Mouse (Mus musculus) heart, embryonic 13.5 days (tissue): Measurements from ENCODE around the gene Axin2. TPM values are rescaled to one million over a fixed set of nuclear protein-coding genes. Genes with fewer than 3 reads are reported as not detected.
A peak's percentile ranks its signal among the peaks of the same experiment; 100 is the strongest.

ENCODE experiments used
- ATAC-seq: fragments of 200-750 bp; cut with Nextera tagmentation; 2 replicates; pipeline ENCODE4 v1.8.0; 2017; ENCODE audit warnings: moderate TSS enrichment; ENCODE audit not compliant: insufficient number of reproducible peaks, low FRiP score, low TSS enrichment; ENCODE audit errors: extremely low read depth
- H3K27ac ChIP-seq: fragments of 300-500 bp; sonication (generic); replicated peaks from 2 replicates; pipeline ENCODE4 v1.5.1; 2015; ENCODE audit warnings: moderate library complexity, mild to moderate bottlenecking, inconsistent platforms
- H3K27me3 ChIP-seq: fragments of 300-500 bp; sonication (generic); replicated peaks from 2 replicates; pipeline ENCODE4 v1.6.1; 2015; ENCODE audit warnings: mild to moderate bottlenecking, inconsistent platforms
- H3K36me3 ChIP-seq: fragments of 300-500 bp; sonication (generic); 2 replicates; pipeline ENCODE4 v1.6.1; 2015; ENCODE audit warnings: mild to moderate bottlenecking, inconsistent platforms
- H3K4me1 ChIP-seq: fragments of 300-500 bp; sonication (generic); 2 replicates; pipeline ENCODE4 v1.6.1; 2015; ENCODE audit warnings: inconsistent platforms
- H3K4me2 ChIP-seq: fragments of 300-500 bp; sonication (generic); 2 replicates; pipeline ENCODE4 v1.6.1; 2015; ENCODE audit warnings: inconsistent platforms, mild to moderate bottlenecking, moderate library complexity
- H3K4me3 ChIP-seq: fragments of 300-500 bp; sonication (generic); 2 replicates; pipeline ENCODE4 v1.5.1; 2015; ENCODE audit warnings: moderate library complexity, mild to moderate bottlenecking, inconsistent platforms
- H3K9ac ChIP-seq: fragments of 300-500 bp; sonication (generic); 2 replicates; pipeline ENCODE4 v1.6.1; 2015; ENCODE audit warnings: inconsistent platforms, mild to moderate bottlenecking, moderate library complexity
- H3K9me3 ChIP-seq: fragments of 300-500 bp; sonication (generic); 2 replicates; pipeline ENCODE4 v1.6.1; 2016; ENCODE audit warnings: inconsistent platforms
- WGBS: fragments of 180-500 bp; shearing (Covaris S2); methylation state at CpG from one replicate; pipeline ENCODE4 v1.1.7; 2015; ENCODE audit warnings: mixed read lengths; 5-methylcytosine and 5-hydroxymethylcytosine counted together
- polyA plus RNA-seq: library from polyadenylated mRNA; unstranded; fragments of >200 nt; fragmentation: Nextera tagmentation; extraction: Ambion mirVana; gene quantifications from 2 replicates; pipeline ENCODE4 v1.2.1, GENCODE M21; 2015

Gene Axin2
- polyA plus RNA-seq, 1 experiment from 2014 or later: 2.0 TPM

- Histone ChIP-seq H3K27ac (peak overlapping the region; percentile 24; the same call in 1 of the 2 replicates), H3K4me1 (peaks cover 22% of the 10 kb centered on the region)
- WGBS: 78% methylated on average over 8 of the region's 8 CpGs
These were observed 60.9 kb downstream of the Axin2 start for GRCm38 (mm10) chr11:108981012-108981411.

GRCm38 (mm10) chr11:108983409-108984064 lies 63.4 kb downstream of the Axin2 start:
- no peaks in the 10 kb centered on the region for H3K36me3 ChIP-seq
- H3K4me2 ChIP-seq: no peak overlapping the region
- 0 out of 2 replicates have a peak, but pooled peaks cover 3% of the 10 kb centered on the region for H3K9me3 ChIP-seq
- no peak for ATAC-seq
- peaks cover 12% of the 10 kb centered on the region; the same call in 1 of the 2 replicates for H3K27me3 ChIP-seq
- no peak overlapping the region for H3K27ac ChIP-seq
- no peak overlapping the region for H3K4me3 ChIP-seq
- no peak overlapping the region for H3K9ac ChIP-seq
- WGBS: 74% methylated on average over 7 of the region's 7 CpGs
- peaks cover 22% of the 10 kb centered on the region for H3K4me1 ChIP-seq

More at GRCm38 (mm10) chr11:108981012-108981411, 60.9 kb downstream of the Axin2 start:
- H3K9ac ChIP-seq: no peak overlapping the region
- no peak overlapping the region for H3K4me2 ChIP-seq
- 0 out of 2 replicates have a peak, but pooled peaks cover 3% of the 10 kb centered on the region for H3K9me3 ChIP-seq
- H3K4me3 ChIP-seq: no peak overlapping the region
- no peaks in the 10 kb centered on the region for H3K36me3 ChIP-seq
- H3K27me3 ChIP-seq: peaks cover 14% of the 10 kb centered on the region
- ATAC-seq: no peak

GRCm38 (mm10) chr11:108984711-108985419 lies 64.7 kb downstream of the Axin2 start:
- Histone ChIP-seq H3K9ac (no peak overlapping the region), H3K27ac (no peak overlapping the region), H3K4me3 (no peak overlapping the region), H3K4me2 (no peak overlapping the region), H3K4me1 (peaks cover 26% of the 10 kb centered on the region), H3K9me3 (0 out of 2 replicates have a peak, but pooled peaks cover 2% of the 10 kb centered on the region), H3K36me3 (no peaks in the 10 kb centered on the region), H3K27me3 (peaks cover 12% of the 10 kb centered on the region; the same call in 1 of the 2 replicates)
- no peak for ATAC-seq
- 63% methylated on average over 5 of the region's 5 CpGs for WGBS

GRCm38 (mm10) chr11:108985836-108986235 lies 65.7 kb downstream of the Axin2 start:
- 63% methylated on average over 7 of the region's 7 CpGs for WGBS
- ATAC-seq: no peak
- no peaks in the 10 kb centered on the region for H3K9me3 ChIP-seq
- 0 out of 2 replicates have a peak overlapping the region, but pooled peaks have one; percentile 15 for H3K27ac ChIP-seq
- no peak overlapping the region for H3K4me3 ChIP-seq
- H3K4me1 ChIP-seq: peaks cover 23% of the 10 kb centered on the region
- H3K36me3 ChIP-seq: no peaks in the 10 kb centered on the region
- H3K27me3 ChIP-seq: peaks cover 12% of the 10 kb centered on the region; the same call in 1 of the 2 replicates
- no peak overlapping the region for H3K4me2 ChIP-seq
- H3K9ac ChIP-seq: no peak overlapping the region

GRCm38 (mm10) chr11:108987226-108987625 lies 67.1 kb downstream of the Axin2 start:
- Histone ChIP-seq H3K36me3 (no peaks in the 10 kb centered on the region), H3K4me1 (peaks cover 20% of the 10 kb centered on the region), H3K9ac (no peak overlapping the region), H3K4me3 (no peak overlapping the region), H3K9me3 (no peaks in the 10 kb centered on the region), H3K27me3 (peaks cover 9% of the 10 kb centered on the region; the same call in 1 of the 2 replicates), H3K4me2 (no peak overlapping the region), H3K27ac (no peak overlapping the region)
- no peak for ATAC-seq
- 65% methylated on average over 3 of the region's 3 CpGs for WGBS

- H3K4me2 ChIP-seq: no peak overlapping the region
- H3K27me3 ChIP-seq: peaks cover 9% of the 10 kb centered on the region; the same call in 1 of the 2 replicates
- no peak overlapping the region for H3K4me3 ChIP-seq
- H3K9ac ChIP-seq: no peak overlapping the region
- no peak for ATAC-seq
- no peaks in the 10 kb centered on the region for H3K36me3 ChIP-seq
- WGBS: 61% methylated on average over 4 of the region's 4 CpGs
- H3K27ac ChIP-seq: no peak overlapping the region
- H3K9me3 ChIP-seq: no peaks in the 10 kb centered on the region
- H3K4me1 ChIP-seq: peaks cover 20% of the 10 kb centered on the region
These were observed 67.6 kb downstream of the Axin2 start for GRCm38 (mm10) chr11:108987705-108988104.

- WGBS: 88% methylated on average over 6 of the region's 6 CpGs
- Histone ChIP-seq H3K4me1 (peaks cover 20% of the 10 kb centered on the region), H3K27ac (no peak overlapping the region), H3K27me3 (peaks cover 9% of the 10 kb centered on the region; the same call in 1 of the 2 replicates), H3K9me3 (no peaks in the 10 kb centered on the region), H3K36me3 (no peaks in the 10 kb centered on the region), H3K4me2 (no peak overlapping the region), H3K4me3 (no peak overlapping the region), H3K9ac (no peak overlapping the region)
- ATAC-seq: no peak
These were observed 68.1 kb downstream of the Axin2 start for GRCm38 (mm10) chr11:108988258-108988657.

GRCm38 (mm10) chr11:108989940-108990339 lies 69.8 kb downstream of the Axin2 start:
- Histone ChIP-seq H3K4me1 (peaks cover 13% of the 10 kb centered on the region), H3K4me3 (no peak overlapping the region), H3K9me3 (no peaks in the 10 kb centered on the region), H3K27ac (0 out of 2 replicates have a peak overlapping the region, but pooled peaks have one; percentile 2), H3K36me3 (no peaks in the 10 kb centered on the region), H3K4me2 (peak overlapping the region; percentile 9; the same call in 1 of the 2 replicates), H3K9ac (no peak overlapping the region), H3K27me3 (0 out of 2 replicates have a peak, but pooled peaks cover 5% of the 10 kb centered on the region)
- 28% methylated on average over 8 of the region's 8 CpGs for WGBS
- no peak for ATAC-seq

GRCm38 (mm10) chr11:108993414-108993813 lies 73.3 kb downstream of the Axin2 start:
- no peaks in the 10 kb centered on the region for H3K27me3 ChIP-seq
- no peak overlapping the region for H3K4me3 ChIP-seq
- H3K4me2 ChIP-seq: no peak overlapping the region
- no peaks in the 10 kb centered on the region for H3K36me3 ChIP-seq
- no peaks in the 10 kb centered on the region for H3K9me3 ChIP-seq
- H3K9ac ChIP-seq: no peak overlapping the region
- WGBS: 87% methylated on average over 6 of the region's 6 CpGs
- no peak overlapping the region for H3K27ac ChIP-seq
- ATAC-seq: no peak
- peaks cover 12% of the 10 kb centered on the region for H3K4me1 ChIP-seq

- WGBS: 76% methylated on average over 10 of the region's 10 CpGs
- Histone ChIP-seq H3K27ac (no peak overlapping the region), H3K4me3 (no peak overlapping the region), H3K27me3 (no peaks in the 10 kb centered on the region), H3K9me3 (peaks cover 9% of the 10 kb centered on the region), H3K4me1 (peaks cover 4% of the 10 kb centered on the region; the same call in 1 of the 2 replicates), H3K9ac (no peak overlapping the region), H3K36me3 (no peaks in the 10 kb centered on the region), H3K4me2 (no peak overlapping the region)
- ATAC-seq: no peak
These were observed 75.2 kb downstream of the Axin2 start for GRCm38 (mm10) chr11:108995196-108995989.
